Mouse (Mus musculus): ENCODE results near the gene 6030468B19Rik.
"Not testable (repeated sequence)": the region's sequence is repeated elsewhere in the genome, so short reads cannot be mapped to it uniquely, and the experiment has no call there.

6030468B19Rik gene

DNA sequence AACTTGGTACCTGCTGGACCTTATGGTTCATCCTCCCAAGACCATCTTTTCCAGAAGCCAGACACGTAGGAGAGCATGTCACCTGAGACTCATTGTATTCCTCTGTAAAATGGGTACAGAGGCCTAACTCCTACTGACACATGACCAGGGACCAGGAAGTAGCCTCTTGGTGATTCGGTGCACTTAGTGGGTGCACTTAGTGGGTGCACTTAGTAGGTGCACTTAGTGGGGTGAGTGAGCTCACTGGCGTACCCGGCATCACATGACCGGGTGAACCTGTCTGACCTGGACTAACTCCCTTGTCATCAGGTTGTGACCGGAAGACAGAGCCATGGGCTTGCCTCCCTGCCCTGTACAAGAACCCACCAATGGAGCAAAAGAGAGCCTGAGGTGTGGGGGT is 9.3 kb downstream of the 6030468B19Rik start:
- no peak for DNase-seq

DNA sequence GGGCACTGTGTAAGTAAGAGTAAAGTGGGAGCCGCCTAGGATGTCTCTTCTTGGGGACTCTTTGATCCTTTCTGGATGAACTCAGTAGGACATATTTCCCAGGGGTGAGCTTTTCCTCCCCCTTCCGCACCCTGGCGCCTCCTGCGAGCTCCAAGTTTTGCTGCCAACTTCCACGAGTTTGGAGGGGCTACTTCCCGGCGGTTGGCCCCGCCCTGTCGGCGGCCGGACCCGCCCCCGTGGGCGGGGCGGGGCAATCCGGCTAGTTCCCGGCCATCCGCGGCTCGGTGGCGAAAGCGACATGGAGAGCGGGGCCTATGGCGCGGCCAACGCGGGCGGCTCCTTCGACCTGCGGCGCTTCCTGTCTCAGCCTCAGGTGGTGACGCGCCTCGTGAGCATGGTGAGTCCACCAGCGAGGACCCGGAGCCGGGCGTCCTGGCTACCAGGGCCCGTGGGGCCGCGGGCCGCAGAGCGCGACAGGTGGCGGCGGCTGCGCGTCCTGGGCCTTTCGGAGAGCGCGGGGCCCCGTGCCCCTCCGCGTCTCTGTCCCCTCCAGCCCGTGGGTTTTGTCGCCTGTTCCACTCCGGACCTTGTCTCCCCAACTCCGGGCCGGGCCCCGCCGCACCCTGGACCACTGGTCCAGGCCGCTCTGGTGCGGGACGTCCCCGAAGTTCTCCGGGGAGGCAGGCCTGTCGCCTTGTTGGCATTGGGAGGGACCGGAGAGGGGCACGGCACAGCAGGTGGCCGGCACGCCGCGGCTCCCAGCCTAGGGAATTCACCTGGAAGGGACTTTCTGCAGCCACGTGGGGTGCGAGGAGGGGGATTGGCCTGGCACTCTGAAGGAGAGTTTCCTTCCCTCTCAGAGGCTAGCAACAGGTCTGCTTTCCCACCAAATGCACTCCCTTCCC is 12.2 kb downstream of the 6030468B19Rik start, which contains the start of the genes Gm20708 and Syngr2:
Gm20708 (plus strand) TSS at position 262 of the 905 bp plus-strand sequence.
Syngr2 (plus strand) TSS at position 262 of the 905 bp plus-strand sequence.
- DNase-seq, result peak; percentile 75

DNA sequence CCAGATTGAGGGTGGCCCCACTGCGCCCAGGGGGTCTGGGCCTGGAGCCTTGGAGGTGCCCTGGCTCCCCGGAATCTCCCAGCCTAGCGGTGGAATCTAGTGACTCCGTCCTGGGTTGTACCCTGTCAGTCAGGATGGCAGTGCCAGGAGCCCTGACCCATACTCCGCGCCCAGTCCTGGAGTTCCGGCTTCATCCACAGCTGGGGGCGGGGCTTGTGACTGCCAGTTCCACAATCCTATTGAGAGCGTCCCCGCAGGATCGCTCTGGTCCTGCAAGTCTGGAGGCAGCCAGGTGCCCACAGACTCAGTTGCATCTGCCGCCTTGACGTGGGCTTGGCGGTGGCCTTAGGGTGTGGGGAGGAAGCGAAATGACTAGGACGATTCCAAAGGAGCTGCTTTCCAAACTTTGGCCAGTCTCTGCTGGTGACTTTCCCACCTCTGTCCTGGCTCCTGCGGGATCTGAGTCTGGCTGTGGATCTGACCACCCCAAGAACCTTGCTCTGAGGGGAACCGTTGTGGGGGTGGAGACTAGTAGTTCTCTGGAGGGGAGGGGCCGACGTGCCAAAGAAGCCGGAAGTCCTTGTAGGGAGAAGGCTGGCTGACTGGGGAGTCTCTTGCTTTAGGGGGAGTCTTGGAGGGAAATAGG is 13.1 kb downstream of the 6030468B19Rik start:
- DNase-seq, result peak; percentile 94

DNA sequence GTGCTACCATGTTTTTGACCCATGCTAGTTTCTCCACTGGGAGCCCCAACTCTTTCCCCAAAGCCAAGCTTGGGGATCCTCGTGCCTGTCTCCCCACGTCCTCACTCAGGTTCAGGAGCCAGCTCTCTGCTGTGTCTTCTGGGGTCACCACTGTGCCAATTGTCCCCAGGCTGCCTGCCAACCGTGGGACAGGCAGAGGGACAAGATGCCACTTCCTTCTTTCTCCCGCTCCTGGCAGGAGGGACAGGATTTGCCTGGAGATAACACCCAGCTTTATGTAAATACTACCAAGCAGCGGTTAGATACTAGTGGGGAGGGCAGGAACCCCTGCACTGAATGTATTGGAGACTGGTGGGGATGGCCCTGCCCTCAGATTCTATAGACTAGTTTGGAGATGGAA is 16.4 kb downstream of the 6030468B19Rik start:
- no peak for DNase-seq

DNA sequence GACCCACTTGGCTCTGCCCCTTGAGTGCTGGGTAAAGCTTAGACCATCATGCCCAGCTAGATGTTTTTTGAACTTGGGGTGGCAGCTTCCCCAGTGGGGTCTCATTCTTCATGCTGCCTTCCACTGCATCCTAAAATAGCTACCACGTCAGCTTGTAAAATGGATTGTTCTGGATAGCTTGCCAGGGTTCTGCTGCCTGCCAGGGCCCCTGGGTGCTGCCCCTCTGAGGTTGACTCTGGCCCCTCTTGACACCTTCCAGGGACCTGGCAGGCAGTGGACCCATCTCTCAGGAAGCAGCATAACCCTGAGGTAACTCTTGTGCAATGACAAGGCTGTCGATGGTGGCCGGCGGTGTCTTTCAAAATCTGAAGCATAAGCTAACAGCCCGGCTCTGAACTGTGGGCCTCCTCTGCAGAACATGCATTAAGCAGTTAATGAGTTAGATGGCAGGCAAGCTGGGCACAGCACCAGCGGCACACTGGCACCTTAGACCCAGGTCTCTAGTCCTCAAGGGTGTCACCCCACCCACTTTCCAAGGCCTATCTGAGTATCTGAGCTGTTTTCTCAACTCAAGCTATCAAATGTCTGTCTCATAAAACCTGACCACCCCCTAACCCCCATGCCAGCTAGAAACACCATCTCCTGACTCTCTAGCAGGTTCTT is 17.4 kb downstream of the 6030468B19Rik start:
- DNase-seq, result no peak

DNA sequence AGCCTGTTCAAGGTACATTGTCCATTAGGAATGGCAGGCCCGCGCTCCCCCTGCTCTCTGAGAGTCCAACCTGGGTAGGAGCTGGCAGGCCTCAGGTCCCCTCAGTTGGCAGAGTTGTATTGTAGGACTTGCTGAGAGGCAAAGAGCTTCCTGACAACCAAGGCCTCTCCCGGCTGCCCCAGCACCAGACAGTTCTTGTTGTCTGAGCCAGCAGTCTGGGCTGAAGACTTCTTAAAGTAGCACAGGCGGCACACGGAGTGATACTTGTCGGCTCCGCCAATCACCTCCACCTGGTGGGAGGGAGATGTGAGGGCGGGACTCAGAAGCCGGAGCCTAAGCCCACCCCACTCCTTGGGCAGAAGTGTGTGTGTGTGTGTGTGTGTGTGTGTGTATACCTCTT is 18.4 kb downstream of the 6030468B19Rik start:
- DNase-seq, result not testable (repeated sequence)

DNA sequence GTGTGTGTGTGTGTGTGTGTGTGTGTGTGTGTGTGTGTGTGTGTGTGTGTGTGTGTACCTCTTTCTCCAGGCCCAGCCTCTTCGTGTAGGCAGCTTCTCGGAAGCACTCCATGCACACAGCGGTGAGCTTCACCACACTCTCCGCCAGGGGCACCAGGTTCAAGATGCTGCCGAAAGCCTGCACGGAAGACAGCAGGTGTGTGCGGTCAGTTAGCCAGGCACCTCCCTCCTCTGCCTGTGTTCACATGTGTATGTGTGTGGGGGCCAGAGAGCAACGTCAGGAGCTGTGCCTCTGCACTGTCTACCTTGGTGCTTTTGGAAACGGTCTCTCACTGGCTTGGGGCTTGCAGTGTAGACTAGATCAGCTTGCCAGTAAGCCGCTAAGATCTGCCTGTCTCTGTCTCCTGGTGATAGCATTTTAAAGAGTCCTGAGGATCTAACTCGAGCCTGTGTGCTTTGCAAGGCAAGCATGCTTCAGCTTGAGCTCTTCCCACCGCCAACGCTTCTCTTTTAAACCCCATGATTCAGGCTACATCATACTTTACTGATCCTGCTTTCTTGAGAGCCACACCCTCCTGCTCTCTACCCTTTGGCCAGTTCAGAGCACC is 19.0 kb downstream of the 6030468B19Rik start:
- DNase-seq, result no peak

DNA sequence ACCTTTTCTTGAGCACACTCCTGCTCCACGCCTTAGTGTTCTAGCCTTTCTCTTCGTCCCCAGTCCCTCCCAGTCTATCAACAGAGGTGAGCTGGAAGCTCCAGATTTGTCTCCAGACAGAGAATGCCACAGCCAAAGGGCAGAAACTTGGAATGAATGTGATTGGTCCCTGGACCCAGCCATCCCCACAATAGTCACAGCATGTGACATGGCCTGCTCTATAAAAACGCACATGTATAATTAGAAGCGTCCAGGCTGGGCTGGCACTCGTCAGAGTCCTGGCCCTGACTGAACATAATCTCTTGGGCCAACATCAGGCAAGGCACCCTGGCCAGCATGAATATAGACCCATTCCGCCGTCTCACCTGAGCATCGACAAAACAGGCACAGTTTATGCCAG is 21.6 kb downstream of the 6030468B19Rik start:
- no peak for DNase-seq

DNA sequence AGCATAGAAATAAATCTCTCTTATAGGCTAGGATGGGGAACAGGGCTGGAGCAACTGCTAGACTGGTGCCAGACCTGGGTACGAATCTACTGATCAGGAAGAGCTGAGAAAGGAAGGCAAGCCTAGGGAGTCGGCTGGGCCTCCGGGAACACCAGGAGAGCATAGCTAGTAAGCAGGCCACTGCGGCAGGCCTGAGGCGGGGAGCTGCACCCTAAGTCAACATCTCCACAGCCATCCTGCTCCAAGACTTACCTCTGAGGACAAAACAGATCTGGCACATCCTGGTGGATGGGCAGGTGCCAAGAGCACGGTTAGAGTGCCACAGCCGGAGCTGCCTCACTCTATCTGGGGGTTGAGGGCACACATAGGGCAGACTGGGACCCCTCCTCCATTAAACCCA is 22.7 kb downstream of the 6030468B19Rik start:
- DNase-seq, result no peak

DNA sequence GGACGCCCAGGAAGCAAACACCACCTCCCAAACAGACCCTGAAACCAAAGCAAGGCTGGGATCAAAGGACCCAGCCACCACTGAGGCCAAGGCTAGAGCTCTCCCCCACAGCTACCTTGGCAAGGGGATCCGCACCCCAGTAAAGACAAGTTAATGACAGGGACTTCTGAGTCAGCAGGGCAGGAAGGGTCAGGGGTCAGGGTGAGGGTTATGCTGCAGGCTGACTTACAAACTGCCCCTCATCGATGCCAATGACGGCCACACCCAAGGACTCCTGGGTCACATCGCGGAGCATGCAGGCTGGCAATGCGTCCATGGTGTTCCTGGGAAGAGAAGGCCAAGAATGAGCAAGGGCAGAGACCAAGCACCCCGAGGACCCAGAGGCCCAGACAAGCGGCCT is 24.4 kb downstream of the 6030468B19Rik start:
- DNase-seq, result no peak

DNA sequence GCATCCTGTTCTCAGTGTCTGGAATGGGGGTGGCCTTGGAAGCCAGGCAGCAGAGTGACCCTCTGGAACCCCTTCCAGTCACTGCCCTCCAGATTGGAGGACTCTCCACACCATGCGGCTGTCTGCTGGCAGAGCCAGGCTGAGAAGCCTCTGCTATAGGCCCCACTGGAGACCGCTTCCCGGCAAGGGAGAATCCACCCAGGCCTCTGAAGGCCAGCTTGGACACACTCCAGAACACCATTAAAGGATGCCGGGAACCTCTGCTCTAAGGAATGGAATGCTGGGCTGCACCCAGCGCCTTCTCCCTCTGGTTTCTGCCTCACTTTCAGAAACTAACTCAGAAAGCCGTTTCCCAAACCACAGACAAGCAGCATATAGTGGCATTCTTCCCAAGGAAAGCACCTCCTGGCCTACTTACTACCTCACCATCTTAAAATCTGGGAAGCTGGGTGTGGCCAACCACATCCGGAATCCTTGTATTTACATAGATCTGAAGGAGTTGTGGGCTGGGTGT is 25.3 kb downstream of the 6030468B19Rik start:
- DNase-seq, result no peak

DNA sequence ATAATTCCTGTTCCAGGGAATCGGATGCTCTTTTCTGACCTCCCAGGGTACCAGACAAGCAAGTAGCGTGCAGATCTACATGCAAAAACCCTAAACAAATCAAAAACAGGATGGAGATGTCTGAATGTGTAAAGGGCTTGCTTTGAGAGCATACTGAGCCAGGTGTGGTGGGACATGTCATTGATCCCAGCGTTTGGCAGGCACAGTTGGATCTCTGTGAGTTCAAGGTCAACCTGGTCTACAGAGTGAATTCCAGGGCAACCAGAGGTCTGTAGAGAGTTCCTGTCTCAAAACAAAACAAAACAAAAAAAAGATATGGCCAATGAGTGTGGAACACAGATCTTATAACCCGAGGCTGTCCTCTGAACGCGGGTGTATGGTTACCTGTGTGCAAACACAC is 26.0 kb downstream of the 6030468B19Rik start:
- DNase-seq, result peak; percentile 14

DNA sequence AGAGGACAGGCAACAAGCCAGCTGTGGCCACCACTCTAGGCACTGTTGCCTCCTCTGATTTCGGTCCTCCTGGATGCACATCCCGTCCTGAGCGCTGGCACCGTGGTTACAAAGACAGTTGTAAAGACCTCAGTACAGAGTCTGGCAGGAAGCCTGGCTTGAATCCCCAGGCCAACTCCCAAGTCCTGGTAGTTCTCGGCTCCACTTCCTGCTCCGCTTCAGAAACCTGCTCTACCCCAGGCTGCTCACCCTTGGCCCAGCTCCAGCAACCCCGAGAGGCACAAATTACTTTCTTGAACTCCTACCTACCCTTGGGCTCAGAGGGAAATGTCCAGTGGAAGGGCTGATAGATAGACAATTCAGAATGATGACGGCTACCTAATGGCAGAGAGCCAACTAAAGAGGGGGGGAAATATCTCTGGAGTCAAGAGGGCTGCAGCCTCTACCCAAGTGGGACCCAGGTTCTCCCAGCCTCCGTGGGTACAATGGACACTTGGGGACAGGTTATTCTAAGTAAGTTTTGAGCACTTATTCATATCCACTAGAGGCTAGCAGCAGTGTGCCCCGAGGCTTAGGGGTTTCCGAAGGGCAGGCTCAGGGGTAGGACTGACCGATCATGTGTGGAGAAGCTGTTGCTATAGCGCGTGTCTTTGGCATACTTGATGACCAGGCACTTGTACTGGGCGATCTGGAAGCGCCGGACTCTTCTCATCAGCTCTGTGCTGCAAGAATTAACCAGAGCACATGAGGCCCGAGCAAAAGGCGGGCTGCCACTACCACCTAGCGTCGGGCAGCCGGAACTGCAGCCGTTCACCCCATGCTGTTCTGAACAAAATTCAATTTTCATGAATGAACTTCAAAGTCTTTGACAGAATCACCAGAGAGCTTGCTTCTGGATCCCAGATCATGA is 26.9 kb downstream of the 6030468B19Rik start:
- peak; percentile 89 for DNase-seq

DNA sequence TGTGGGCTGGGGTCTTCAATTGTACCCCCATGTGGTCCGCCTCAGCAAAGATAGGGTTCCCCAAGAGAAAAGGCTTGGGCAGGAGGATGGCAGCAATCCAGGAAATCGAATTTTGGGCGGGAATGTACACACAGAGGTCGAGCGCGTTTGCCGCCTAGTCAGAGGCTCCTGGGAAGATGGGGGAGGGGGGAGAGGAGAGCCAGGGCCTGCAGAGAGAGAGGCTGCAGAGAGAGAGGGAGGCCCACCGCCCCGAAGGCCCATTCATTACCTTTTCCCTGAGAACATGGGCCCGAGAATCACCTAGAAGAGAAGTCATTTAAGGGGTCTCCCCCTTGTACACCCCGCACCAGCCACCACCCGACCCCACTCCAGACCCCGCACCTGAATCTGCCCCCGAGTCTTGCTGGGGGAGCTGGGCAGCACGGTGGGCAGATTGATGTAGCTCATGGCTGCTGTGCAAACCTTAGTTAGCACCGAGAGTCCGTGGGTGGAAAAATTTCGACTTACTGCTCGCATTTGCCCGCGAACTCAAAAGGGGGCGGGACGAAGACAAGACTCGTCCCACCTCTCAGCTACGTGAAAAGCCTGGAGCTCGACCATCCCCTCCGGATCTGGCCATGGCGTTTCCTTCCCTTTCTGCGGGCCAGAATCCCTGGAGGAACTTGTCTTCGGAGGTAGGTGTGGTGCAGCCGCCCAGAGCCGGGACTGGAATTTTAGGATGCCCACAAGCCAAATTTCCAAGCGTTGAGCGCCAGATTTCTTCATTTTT is 28.1 kb downstream of the 6030468B19Rik start, which contains the start of the genes Afmid and Tk1:
Afmid (plus strand) TSS at position 592 of the 769 bp plus-strand sequence.
Tk1 (minus strand) TSS at position 760 of the 769 bp plus-strand sequence.
- peak; percentile 90 for DNase-seq

DNA sequence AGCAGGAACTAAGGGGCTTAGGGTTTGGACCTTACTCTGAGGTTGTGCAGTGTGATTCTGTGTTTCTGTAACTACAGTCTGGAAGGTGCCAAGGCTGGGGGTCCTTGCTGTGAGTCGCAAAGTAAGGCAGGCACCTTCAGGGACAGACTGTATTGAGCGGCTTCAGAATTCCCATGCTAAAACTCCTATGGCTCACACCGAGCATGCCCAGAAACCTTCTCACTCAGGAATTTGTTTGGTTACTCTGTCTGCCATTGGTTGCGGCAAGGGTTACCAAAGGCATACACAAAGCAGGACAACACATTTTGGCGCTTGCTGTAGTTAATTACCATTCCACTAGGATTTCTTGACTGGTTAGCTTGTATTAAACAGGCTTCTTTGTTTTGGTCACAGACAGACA is 28.7 kb downstream of the 6030468B19Rik start:
- peak; percentile 59 for DNase-seq

DNA sequence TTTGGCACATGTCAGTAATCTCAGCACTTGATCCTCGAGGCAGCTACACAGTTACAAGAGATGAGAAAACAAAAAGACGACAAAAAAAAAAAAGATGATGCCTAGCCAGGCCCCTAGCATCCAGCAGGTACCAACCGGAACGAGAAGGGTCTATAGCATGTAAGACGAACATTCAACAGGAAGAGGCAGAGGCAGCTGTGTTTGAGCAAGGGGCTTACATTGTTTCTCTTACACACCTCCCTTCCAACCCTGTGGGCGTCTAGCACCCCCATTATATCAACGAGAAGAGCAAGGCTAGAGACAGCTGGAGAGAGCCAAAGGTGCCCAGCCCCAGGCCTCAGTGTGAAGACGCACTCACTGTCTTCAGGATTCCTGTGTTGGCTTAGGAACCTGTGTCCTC is 29.5 kb downstream of the 6030468B19Rik start:
- no peak for DNase-seq

DNA sequence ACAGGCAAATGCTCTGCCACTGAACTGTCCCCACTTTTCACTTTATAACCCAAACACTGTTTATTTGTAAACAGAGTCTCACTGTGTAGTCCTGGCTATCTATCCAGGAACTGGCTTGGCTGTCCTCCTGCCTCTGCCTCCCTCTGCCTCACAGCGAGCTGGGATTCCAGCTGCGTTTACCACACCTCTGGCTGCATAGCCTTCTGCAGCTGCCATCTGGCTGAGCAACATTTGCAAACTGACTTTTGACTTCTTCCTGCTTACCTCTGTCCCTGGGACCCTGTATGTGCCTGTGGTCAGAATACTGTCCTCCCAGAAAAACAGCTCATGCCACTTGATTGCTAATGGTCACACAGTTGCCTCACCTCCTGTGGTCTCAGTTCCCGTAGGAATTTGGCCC is 29.9 kb downstream of the 6030468B19Rik start:
- DNase-seq, result no peak

DNA sequence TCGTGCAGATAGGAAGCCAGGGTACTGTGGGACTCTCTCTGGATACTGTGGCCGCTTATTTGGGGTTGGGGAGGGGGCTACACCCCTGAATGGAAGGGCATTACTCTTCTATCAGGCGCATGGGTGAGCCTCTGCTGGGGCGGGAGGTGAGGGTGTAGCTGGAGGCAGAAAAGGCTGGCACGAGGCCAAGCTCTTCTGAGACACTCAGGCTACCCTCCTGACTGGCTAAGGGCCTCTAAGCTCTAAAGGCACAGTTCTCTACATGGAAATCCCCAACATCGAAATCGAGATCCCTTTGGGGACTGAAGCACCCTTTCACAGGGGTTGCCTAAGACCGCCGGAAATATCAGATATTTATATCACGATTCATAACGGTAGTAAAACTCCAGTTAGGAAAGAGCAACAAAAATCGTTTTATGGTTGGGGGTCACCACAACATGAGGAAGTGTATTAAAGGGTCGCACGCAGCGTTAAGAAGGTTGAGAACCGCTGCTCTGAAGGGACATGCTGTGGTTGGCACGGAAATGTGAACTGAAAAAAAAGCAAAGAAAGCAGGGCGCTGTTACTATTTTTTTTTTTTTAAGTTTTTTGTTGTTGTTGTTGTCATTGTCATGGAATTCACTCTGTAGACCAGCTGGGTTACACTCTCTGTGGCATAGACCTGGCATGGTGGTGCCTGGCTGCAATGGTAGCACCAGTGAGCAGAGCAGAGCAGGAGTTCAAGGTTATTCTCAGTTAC is 30.9 kb downstream of the 6030468B19Rik start:
- DNase-seq, result peak; percentile 62

DNA sequence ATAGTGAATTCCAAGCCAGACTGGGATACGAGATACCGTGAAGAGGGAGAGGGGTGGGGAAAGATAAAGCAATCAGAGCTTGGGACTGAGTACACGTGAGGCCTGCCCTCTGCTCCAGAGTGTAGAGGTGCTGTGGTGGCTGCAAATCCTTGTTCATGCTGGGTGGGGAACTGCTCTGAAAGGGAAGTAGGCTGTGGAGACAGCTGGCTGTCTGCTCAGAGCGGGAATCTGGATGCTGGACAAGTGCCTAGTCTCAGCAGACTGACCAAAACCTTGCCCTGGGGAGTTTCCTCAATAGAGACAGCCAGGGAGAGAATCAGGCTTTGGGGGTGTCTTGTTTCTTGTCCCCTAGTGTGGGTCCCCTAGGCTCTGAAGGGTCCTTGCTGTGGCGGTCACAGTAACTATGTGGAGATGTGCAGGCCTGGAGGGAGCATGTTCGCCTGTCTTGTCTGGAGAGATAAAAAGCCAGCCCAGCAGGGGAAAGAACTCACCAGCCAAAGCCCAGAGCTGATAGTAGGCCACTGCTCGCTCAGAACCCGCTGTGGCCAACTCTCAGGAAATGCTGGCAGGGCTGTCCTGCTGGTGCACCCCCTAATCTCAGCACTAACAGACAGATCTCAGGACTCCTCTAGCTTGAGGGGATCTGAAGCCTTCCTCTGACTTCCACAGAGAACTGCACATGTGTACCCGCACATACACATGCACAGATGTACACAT is 31.6 kb downstream of the 6030468B19Rik start:
- DNase-seq, result peak; percentile 72
